Mouse (Mus musculus): ENCODE measurements at regions not wholly inside any gene's neighbourhood (a gene's known extent, or its start where the extent isn't known, plus 50 kb on each side); places are given as distances from the start of the nearest gene placed in this dataset.

DNA sequence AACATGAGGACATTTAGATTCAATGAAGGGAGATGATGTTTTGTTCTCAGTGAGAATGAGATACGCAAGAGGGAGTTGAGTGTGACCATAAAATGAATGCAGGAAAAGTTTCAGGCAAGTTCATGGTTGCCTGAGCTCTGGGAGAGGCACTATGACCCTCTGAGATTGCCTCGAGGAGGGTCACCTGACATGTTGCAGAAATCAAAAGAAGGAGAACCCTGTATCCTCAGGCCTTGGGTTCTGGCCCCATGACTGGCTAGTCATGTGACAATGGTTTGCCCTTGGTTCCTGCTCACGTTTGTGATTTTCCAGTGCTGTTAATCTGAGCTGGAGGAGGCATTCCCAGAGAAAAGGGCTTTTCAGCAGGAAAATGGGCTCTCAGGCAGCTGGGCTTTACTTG lies 98.9 kb downstream of the Mab21l3 start:
- no peak for DNase-seq

DNA sequence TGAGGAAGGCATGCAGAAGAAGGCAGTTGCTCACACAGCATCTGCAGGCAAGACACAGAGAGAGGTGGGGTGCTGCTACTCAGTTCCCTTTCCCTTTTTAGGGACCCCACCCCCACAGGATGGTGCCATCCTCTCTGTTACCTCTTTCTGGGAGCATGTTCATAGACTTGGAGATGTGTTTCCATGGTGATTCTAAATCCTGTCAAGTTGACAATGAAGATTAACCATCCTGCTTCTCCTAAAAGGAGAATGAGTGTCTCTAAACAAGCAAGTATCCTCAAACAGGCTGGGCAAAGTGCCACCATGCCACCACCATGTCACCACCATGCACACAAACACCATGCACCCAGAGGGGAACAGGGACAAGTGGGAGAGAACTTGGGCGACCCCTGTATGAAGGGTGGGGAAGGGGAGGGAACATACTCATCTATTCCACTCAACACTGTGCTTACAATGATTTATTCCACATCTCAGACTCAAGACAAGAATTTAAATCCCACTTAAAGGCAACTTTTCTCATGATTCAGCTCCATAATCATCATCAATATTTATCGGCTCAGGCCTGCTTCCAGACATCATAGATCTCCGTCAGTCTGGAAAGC lies 99.6 kb downstream of the Mab21l3 start:
- DNase-seq, result no peak

DNA sequence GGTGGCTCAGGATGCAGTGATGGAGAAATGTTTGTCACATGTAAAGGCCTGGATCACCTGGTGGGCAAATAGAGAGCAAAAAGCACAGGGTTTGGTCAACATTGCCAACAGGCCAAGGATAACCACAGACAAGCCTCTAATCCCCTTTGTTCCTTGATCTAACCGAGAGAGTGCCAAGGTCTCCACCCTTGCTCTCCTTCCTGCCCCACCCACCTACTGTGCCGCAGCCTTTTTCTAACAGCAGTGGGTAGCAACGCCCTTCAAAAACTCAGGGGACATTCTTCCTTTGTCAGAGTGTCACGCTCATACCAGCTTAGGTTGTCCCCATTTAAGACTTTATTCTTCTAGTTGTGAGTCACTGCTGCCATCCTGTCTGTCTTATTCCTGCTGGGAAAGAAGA lies 100.6 kb downstream of the Mab21l3 start:
- peak in 1 of 2 experiments; percentile 23 for DNase-seq

DNA sequence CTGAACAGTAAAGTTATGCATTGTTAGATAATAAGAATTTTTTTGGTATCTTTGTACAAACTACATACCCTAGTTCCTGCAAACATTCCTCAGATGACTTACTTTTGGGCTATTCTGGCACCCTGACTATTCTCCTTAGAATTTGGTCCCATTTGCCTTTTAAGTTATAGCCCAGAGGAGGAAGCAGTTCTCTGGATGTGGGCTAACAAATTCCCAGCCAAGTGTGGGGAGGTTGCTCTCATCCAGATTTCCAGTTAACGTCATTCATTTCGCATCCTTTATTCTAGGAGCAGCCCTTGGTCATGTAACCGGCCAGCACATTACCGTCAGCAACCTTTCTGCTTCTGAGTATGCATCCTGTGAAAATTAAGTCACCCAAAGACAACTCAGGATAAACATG lies 107.9 kb downstream of the Mab21l3 start:
- no peak for DNase-seq

DNA sequence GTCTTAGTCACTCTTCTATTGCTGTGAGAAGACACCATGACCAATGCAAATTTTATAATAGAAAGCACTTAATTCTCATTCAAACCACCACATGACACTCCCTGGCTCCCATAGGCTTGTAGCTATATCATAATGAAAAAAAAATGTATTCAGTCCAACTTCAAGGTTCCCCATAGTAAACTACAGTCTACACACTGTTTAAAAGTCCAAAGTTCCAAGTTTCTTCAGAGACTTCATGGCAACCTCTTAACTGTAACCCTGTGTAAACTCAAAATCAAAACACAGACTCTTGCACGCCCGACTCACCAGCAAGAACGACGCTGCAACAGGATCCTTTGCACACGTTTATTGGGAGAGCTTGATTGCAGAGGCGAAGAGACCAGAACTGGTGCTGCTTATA lies 111.6 kb downstream of the Mab21l3 start:
- no peak for DNase-seq

DNA sequence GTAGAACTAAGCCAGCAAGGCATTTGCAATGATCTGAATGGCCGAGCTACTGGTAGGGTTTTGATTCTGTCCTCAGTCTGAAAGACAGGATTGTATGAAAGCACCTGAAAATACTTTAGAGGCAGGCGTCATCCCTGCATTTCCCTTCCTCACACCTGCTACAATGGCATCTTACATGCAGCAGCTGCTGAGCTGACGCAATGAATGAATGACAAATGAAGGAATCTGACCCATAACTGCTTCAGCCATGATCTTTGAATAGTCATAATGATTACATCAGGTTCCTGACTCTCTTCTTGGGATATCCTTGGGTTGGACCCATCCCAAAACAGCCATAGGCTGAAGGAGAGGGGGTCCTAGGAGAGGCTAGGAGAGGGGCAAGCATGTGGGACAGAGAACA lies 119.7 kb downstream of the Mab21l3 start:
- DNase-seq, result no peak

DNA sequence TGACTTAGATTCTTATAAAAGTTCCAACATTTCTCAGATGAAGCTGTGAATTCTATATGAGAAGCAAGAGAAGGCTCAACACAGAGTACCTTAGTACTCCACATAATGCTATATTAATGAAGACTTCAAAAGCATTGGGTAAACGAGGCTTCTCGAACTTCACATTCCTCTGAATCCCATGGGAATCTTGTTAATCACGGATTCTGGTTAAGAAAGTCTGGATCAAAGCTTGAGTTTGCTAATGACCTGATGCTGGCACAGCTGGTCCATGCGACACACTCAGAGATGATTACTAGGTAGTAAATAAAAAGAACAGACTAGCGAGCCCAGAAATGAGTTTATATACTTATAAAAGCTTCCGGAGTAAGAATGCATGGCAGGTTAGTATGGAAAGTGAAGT lies 118.4 kb upstream of the Atp1a1 start:
- DNase-seq, result no peak

DNA sequence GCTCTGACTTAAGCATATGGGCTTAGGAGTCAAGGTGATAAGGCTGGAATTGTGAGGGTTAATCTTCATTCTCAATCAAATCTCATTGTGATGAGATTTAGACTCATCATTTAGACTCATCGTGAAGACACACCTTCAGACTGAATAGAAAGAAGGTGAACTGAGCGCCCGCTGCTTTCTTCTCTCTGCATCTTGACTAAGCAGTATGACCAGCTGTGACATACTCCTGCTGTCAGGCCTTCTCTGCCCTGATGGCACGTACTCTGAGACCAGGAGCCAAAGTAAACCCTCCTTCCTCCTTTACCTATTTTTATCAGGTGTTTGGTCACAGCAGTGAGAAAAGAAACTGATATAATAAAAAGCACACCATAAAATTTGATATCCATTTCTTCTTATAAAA lies 117.5 kb upstream of the Atp1a1 start:
- no peak for DNase-seq

DNA sequence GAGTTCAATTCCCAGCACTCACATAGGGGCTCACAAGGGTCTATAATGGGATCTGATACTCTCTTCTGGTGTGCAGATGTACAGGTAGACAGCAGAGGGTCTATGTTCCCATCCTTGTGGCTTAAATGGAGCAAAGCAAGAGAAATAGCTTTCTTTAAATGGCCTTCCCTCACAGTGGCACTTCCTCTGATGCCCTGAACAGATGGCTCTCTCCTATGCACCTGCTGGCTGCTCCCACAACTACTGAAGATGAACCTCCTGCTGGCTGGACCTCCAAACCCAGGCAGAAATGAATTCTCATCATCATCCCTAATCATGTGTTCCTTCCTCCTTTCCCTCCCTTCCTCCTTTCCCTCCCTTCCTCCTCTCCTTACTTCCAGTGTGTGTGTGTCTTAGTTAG lies 110.9 kb upstream of the Atp1a1 start:
- no peak for DNase-seq

DNA sequence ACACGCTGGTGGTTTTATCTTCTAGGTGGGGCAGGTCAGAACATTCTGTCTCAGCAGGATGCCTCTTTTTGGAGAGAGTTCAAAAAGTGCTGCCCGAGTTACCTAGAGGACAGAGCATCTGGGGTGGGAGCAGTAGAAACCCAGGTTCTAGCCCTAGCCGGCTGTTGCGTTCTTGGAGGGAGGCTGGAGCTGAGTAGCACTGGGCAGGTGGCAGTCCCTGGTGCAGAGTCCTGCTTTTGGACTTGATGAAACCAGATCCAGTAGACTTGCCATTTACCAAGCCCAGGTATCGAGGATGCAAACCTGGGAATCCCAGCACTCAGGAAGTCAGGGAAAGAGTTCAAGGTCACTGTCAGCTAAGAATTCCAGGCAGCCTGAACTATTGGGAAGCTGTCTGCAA lies 110.3 kb upstream of the Atp1a1 start:
- DNase-seq, result no peak

DNA sequence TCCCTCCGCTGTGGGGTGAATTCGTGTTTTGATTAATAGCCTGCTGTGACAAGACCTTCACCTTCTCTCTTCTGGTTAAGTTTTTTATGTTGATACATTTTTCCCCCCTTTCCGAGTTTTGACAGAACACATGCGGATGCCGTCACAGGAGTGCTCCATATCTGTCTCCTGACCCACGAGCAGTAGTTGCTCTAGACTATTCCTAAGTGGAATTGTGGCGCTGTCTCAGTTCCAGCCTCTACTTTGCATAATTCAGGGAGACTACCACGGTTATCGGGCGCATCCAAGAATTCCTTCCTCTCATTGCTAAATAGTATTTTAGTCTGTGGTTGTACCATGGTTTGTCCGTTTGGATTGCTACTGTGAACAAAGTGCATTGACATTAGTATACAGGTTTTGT lies 109.2 kb upstream of the Atp1a1 start:
- no peak for DNase-seq

DNA sequence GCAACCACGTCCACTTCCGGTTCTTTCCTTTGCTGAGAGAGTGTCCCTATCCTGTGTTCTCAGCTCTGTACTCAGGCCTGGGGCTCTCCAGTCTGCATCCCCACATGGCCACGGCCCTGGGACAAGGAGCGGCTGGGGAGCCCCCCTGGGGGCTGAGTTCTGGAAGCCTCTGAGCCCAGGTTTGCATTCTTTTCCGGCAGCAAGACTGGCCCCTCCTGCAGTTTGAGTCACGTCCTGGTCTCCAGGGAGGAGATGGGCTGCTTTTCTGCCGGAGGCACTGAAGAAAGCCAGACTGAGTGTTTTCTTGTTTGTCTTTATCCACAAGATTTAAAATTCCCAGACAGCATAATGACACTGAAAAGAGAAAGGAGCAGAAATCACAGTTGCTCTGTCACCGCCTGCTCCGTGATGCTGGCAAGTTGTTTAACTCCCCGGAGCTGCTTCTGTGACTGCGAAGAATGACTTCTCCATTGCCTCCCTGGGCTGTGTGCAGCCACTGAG lies 108.7 kb upstream of the Atp1a1 start:
- no peak for DNase-seq

DNA sequence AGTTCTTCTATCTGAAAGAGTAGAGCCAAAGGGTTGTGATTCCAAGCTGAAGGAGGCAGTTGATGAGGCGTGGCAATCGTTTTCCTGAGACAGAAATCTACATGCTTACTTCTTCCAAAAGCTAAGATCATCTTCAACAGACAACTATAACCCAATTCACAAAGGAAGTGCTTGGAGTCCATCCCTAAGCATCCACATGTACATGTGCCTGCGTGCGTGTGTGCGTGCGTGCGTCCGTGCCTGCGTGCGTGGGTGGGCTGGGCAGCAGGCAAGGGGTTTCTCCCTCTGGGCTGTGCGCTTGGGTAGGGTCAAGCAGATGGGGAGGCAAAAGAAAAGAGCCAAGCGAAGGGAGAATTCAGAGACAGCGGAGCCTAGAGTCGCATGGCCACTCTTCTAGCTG lies 108.2 kb upstream of the Atp1a1 start:
- DNase-seq, result no peak

DNA sequence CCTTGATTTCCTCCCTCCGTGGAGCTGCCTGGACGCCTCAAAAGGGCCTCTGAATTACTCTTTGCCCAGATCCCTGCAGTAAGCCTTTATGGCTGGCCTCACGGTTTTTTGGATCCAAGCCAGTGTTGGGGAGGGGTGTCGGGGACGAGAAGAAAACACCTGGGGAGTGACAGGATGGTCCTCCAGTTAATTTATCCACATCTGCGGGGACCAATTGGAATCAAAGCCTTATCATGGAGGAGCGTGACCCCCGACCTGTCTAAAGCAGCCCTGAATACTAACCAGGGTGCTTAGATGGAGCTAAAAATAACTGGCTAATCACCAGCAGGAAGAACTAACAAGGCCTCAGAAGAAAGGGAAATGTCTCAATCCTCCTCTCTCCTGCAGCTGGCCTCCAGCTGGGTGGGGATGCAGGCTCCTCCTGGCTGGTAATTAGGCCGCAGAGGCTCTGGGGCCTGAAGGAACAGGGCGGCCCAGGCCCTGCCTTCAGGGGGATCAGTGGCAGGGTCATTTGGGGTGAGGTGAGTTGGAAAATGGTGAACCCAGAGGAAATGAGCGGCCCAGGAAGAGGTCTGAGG lies 107.2 kb upstream of the Atp1a1 start:
- DNase-seq, result peak in 1 of 2 experiments; percentile 23

DNA sequence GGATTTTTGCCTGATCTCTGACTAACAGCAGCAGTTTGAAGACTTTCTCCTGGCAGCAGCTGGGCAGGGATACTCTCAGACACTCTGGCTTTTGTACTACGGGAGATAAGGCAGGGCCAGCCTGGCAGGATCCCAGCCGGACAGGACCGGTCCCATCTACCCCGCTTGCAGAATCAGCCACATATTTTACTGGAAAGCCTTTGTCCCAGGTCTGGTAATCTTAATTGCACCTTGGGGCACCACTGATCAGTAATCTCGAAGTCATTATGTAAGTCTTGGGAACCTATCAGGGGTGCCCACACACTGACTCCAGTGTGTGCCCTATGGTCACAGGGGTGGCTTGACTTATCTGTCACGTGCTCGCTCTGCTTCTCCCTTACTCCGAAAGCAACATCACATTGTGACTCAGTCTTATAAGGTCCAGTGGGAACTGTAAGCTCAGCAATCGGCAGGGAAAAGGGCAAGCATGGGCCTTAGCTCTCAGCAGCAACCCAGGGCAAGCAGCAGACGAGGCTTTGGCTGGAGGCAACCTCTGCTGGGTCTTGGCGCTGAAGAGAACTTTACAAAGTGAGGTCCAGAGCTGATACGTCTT lies 105.0 kb upstream of the Atp1a1 start:
- DNase-seq, result no peak

DNA sequence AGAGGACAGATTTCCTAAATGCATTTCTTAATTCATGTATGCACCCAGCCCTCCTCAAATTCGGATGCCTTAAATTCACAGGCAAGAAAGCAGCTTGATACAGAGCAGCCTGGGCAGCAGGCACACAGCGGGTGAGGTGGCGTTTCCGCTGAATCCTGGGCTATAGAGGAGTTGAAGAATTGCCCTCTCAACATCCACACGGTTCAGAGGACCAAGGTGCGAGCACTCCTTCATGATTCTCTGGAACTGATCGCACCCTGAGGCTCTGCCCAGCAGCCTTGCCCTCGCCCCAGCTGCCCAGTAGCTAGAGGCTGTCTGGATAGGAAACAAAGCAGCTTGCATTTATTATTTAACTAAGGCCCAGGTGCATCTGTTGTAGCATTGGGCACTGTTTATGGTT lies 104.3 kb upstream of the Atp1a1 start:
- DNase-seq, result no peak

DNA sequence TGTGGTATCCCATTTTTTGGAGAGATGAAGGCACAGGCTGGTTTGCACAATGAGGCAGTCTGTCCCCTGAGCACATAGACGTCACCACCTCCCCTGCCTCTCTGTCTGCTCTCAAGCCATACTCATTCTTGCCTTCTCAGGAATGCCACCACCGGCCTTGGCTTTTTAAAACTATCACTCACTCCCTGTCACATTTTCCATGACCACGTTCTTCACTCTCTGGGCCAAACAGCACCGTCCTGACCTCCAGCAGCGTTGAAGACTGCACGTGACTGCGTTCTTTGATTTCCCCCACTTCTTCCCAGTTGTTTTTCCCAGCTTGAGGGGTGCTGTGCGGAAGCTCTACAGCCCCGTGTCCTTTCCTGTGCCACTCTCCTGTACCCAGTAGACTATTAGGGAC lies 100.4 kb upstream of the Atp1a1 start:
- DNase-seq, result no peak

DNA sequence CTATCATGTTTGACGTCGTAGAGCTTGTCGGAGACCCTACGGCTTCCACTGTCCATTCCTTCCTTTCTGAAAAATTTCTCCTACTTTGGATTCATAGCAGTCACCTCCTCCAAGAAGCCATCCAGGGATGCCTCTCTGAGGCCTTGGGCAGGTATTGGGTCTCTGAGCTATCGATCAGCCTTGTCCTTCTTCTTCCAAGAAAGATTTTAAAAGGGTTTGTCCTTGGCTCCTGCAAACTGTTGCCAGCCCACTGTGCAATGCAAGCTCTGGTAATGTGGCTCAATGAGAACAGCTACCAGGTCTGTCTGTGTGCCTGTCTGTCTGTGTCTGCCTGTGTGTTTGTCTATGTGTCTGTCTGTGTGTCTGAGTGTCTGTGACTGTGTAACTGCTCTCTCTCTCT lies 99.8 kb upstream of the Atp1a1 start:
- DNase-seq, result no peak

DNA sequence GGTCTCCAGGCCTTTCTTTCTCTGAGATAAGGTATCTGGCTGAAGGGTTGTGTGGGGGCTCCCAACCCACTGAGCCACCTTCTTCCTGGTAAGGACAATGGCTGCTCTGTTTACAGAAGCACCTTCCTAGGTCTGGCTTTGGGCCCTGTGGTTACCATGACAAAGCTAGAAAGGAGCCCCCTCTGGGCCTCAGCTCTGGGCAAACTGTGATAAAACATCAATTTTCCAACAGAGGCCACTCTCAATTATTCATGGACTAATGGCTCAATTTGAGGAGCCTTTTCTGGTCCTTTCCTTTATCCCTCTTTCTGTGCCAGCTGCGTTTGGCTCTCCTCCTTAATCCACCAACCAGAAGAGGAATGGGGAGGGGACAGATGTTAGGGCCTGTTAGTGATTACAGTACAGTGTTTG lies 97.3 kb upstream of the Atp1a1 start:
- no peak for DNase-seq

DNA sequence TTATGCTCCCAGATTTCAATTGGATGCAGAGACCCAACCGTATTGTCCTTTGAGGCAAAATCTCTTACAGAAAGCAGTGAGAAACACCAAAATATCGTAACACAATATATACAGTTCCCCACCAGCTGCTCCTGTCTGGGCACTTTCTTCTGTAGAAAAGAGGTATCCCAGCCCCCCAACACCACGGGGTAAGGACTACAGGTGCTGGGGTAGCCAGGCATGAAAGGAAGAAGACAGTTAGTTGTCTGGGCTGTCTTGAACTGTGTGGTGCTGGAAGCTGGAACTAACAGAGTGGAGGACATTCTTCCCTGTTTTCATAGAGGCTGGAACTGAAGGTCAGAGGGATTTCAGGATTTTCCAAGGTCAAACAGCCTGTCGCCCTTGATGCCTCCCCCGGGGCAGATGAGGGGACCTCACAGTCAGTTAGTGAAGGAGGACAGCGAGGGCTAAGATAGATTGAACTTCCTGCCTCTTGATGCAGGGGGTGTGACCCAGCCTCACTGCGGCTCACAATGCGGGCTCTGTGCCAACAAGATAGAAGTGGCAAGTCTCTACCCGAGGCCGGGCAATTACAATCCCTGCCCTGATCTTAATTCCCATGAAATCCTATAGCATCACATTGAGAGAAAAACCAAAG lies 96.6 kb upstream of the Atp1a1 start:
- DNase-seq, result peak; percentile 14 to 50

DNA sequence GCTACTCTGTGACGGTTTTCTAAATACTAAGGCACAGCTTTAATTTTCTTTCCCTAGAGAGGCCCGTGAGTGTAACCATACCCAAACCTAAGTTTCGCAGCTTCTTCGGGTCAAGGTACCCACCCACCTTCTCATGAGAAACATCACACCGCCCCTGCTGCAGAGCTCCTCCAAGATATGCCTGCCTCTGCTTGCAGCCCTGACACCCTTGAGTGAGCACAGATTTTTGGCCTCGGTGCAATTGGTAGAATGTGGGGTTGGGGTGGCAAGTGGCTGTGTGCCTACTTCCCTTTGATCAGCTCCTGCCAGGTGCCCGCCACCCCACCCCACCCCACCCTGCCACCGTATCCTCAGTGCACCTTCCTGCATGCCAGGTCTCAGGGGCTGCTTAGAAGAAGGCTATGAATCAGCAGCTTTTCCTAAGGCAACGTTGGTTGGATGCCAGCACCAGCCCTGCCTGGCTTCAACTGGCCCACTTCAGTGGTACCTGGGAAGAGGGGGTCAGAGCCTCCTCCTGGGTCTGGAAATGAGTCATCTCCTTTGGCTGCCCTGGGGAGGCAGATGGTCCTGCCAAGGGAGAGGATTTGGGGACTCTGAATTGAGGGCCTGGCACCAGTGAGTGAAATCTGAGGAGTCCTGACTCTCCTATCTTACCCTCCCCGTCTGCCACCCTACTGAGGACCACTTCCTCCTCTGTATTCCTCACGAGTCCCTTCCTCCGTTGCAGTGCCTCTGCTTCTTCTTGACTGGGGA lies 95.6 kb upstream of the Atp1a1 start:
- peak in 1 of 2 experiments; percentile 39 for DNase-seq

DNA sequence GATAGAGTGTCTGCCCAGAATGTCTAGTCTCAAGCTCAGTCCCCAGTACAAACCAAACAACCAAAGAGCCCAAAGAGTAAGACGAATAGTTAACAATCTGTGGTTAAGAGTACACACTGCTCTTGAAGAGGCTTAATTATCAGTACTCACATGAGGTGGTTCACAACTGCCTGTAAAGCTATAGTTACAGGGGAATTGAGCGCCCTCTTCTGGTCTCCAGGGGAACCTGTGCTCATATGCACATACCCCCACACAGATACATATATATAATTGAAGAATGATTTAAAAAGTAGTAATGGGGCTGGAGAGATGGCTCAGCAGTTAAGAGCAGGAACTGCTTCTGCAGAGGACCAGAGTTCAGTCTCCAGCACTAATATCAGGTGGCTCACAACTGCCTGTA lies 92.3 kb upstream of the Atp1a1 start:
- no peak for DNase-seq

DNA sequence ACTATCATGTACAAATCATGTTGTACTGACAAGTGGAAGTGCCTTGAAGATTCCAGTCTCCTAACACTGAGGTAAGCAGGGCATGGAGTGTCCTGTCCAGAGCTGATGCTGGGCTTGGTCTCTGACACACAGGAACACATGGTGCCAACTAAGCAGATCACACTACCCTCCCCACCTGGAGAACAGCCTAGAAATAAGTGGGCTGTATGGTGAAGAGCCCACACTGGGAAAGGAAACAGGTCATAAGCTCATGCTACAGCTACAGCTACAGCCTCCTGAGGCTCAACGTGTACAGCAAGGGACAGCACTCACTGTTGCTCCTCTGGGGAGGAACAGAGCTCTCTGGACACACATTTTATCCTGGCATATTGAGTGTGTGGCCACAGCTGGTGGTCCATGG lies 89.8 kb upstream of the Atp1a1 start:
- DNase-seq, result no peak

Measured in lung, adult 18-20 months (tissue).